Mouse (Mus musculus) adrenal gland, postnatal 25 days (tissue): ENCODE data around the gene Zfp14. TPM values are rescaled to one million over a fixed set of nuclear protein-coding genes. Genes with fewer than 3 reads are reported as not detected.
A peak's percentile ranks its signal among the peaks of the same experiment; 100 is the strongest.

Source experiments
- DNase-seq: peaks from one replicate; pipeline ENCODE4 v3.0.0; 2021; ENCODE audit warnings: mixed read lengths
- long read RNA-seq: library from polyadenylated mRNA; stranded (forward); transcript quantifications from one replicate; pipeline ENCODE4 v2.0.0, GENCODE M21; 2021
- total RNA-seq: library from RNA; stranded (reverse); gene quantifications from 2 replicates; pipeline ENCODE4 v1.2.3, GENCODE M21; 2021

The Zfp14 gene
- total RNA-seq = 3.8 and 4.0 TPM in 2 replicates
- long read RNA-seq, partial matches to known transcripts = 0 of 2 reads
- long read RNA-seq, other reads (novel, unspliced or antisense) = 2 of 2 reads

- peak; percentile 89 for DNase-seq
Measured at GRCm38 (mm10) chr7:30050882-30051548, at the start of gene Zfp14. Gene Zfp14, minus strand, starts transcription at chr7:30051380.

GRCm38 (mm10) chr7:30099297-30099696 is 48.1 kb upstream of the Zfp14 start:
- DNase-seq = no peak

- DNase-seq = no peak
Measured at GRCm38 (mm10) chr7:30095551-30096125, 44.5 kb upstream of the Zfp14 start.

DNA sequence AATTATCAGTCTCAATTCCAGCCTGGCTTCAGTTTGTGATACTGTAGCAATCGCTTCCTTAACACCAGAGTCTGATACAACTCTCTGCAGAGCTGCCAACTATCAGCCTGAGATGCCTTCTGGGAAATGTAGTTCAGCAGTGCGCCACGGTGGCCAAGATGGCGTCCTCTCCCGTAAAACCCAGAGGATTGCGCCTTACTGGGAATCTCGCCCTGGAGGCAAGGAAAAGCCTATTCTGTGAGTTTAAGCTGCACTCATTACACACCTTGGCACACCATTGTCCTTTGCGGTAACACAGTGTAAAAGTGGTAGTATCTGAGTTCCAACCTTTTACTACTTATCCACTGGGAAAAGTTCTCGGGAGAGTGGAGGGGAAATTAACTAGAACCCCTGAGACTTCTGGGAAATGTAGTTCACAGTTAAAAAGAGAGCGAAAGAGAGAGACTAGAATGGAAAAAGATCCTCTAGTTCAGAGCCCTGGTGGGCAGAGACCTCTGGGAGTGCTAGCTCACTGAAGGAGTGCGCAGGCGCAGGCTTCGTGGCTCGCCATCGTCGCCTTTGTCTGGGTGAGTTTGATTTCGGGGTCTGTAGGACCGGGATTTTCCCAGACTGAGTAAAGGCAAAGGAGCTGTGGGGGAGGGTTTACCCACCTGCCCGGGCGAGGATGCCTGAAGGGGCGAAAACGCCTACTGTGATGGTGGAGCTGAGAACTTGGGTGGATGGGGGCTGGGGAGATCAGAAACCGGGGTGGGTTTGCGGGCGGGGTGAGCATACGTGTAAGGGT is 43.7 kb upstream of the Zfp14 start, which contains the start of gene Zfp260:
Gene Zfp260, plus strand, starts transcription at position 132 of the 784 bp plus-strand sequence.
- peak; percentile 87 for DNase-seq

GRCm38 (mm10) chr7:30093918-30094415 is 42.8 kb upstream of the Zfp14 start:
- no peak for DNase-seq

DNA sequence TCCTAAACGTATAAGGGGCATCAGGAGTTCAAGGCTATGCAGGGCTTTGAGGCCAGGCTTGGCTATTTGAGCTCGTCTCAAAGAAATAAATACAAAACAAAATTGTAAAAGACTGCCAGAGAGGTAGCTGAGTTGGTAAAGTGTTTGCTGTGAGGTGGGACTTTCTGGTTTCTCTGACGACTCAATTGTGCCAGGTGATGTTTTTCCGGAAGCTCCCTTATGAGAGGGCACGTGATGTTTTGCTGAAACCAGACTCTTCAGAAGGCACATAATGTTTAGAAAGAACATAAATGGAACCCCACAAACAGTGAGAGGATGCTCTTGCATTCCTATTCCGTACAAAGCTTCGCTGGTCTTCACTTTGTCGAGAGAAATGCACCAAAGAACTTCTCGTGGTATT is 41.5 kb upstream of the Zfp14 start:
- DNase-seq = no peak

DNA sequence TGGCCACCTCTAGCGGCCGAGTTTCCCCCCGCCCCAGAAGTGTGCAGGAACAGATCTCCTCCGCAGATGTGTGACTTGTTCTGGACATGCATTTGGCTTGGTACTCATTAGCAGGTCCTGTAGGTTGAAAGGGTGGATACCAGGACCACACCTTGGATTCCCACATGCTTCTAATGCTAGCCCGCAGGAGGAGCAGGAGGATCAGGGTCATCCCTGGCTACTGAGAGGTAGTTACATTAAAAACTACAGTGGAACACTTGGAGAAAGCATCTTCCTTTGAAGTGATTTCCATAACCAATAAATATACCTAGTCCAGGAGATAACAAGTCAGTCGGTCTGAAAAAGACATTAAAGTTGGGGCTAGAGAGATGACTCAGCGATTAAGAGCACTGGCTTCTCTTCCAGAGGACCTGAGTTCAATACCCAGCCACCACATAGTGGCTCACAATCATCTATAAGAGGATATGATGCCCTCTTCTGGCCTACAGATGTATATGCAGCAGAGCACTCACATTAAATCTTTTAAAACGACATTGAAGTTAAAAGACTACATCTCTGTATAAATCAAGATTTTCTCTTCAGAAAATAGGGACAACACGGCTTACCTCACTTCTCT is 39.9 kb upstream of the Zfp14 start:
- DNase-seq = no peak

DNA sequence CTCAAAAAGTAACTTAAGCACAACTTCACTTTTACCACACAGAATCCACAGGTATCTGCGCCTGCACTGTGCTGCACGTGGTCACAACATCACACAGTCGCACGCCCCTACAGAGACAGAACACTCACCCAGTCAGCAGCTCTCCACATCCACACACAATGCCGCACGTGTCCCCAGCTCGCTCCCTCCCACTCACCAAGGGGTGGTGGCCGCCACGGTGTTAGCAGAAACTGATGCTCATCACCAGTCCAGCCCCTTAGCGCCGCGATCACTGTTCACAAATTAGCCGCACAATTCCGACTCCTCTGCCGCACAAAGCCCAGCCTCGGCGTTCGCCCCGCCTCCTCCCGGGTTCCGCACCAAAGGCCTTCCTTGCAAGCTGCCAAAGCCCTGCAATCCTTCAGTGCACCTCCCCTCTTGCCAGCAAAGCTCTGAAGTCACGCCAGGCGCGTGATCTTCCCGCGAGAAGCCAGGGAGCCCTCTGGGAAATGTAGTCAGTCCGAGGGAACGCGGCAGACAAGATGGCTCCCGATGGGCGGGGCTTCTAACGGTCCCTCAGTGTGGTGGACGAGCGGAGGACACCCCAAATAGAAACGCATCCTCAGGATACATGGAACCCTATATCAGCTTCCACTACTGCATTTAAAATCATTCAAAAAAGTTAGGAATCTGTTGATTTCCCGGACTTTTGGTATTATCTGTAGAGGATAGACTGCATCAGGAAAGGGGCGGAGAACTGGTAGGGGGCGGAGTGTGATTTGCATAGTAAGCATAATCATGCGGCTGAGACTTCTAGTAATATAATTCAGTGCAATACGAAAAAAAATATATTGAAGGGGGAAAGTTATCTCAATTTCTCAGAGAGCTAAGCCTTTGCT is 39.2 kb upstream of the Zfp14 start, which contains the start of the genes Gm26920 and Zfp566:
Gene Gm26920, minus strand, starts transcription at position 319 of the 878 bp plus-strand sequence.
Gene Zfp566, minus strand, starts transcription at position 436 of the 878 bp plus-strand sequence.
- DNase-seq = peak; percentile 94

DNA sequence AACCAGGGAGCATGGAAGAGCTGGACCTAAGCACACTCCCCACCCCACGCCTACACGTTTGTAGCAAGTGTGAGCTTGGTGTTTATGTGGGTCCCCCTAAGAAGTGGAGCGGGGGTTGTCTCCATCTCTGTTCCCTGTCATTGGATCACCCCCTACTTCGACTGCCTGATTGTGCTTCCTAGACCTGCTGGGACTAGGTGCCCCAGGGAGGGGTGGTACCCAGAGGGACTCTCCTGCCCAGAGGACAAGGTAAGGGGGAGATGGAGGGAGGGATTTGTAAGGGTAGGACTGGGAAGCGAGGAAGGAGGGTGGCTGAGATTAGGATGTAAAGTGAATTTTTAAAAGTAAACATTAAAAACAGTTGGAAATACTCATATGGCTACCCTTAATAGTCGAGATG is 38.2 kb upstream of the Zfp14 start:
- no peak for DNase-seq

DNA sequence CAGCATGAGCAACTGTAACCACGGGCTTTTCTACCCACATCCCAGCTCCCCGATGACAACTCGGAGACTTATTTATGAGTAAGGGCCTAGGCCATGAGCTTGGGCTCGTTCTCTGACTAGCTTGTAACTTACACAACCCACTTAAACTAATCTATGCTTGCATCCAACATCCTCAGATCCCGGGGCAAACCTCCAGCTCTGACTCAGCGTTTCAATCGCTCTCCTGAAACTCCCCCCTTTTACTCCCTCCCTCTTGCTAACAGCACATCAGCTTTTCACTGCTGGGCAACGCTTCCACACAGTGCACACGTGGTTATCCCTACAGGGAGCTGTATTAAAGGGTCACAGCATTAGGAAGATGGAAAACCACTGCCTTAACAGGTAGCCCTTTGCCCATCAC is 35.3 kb upstream of the Zfp14 start:
- DNase-seq = no peak

- DNase-seq = peak; percentile 86
Measured at GRCm38 (mm10) chr7:30072146-30073028, 21.2 kb upstream of the Zfp14 start, which contains the start of gene Zfp82. Gene Zfp82, minus strand, starts transcription at chr7:30072900.

- no peak for DNase-seq
Measured at GRCm38 (mm10) chr7:30064622-30065021, 13.4 kb upstream of the Zfp14 start.

DNA sequence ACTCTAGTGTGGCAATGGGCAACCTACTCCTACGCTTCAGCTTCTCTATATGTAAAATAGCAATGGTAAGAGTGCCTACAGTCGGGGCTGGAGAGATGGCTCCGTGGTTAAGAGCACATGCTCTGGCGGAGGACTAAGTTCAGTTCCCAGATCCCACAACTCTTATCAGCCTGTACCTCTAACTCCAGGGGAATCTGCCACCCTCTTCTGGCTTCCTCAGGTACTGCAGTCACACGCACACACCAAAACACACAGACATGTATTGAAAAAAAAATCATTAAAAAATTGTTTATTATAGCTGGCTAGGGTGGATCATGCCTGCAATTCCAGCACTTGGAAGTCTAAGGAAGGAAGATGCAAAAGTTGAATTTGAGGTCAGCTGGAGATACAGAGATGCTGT is 11.3 kb upstream of the Zfp14 start:
- DNase-seq = no peak

GRCm38 (mm10) chr7:30060341-30060740 is 9.2 kb upstream of the Zfp14 start:
- no peak for DNase-seq

DNA sequence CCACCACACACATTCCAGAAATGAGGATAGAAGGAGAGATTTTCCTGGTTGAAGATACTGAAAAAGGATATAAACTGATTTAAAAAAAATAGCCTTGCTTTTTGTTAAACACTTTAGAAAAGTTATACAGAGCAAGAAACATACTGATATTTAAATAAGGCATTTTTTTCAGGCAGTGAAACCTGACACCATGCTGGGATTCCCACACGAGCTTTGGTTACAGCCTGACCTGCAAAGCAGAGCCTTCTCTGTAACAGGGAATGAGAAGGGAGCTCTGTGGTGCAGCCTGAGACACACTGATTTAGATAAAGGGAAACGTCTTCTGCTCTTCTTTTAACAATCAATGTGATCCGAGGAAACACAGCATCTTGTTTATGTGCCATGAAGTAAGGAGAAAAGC is 2.4 kb upstream of the Zfp14 start:
- DNase-seq = no peak

DNA sequence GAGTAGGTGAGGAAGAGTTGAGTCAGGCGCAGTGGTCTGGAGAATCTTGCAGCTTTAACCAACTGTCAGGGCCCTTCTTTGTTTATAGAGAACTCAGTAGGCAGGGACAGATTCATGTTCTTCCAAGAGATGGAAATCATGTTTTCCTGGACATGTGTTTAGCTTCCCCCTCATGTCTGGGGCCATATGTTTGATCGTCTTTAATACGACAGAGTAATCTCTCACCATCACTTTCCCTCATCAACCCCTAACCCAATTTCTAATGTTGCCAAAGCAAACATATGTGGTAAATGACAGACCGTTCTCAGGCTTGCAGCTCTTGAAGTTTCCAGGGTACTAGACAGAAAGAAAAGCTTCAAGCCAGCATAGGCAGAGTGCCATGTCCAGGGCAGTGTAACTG is 3.1 kb downstream of the Zfp14 start:
- DNase-seq = no peak

DNA sequence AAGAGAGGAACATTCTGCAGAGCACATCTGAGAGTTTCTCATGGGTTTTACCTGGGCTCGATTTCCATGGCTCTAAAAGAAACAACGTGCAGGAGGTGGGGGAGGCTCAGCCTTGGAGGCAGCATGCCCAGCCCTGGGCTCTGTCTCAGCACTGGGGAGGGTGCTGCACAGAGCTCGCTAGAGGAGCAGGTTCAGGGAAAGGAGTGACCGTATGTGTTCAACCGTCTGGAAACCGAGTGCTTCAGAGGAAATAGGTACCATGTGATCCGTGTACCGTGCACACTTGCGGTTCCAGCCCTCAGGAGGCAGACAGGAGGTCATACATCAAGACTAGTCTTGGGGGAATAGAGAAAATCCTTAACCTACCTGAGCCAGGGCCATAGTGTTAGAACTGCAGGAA is 6.8 kb downstream of the Zfp14 start:
- no peak for DNase-seq

GRCm38 (mm10) chr7:30034331-30034730 is 16.8 kb downstream of the Zfp14 start:
- DNase-seq = no peak

- no peak for DNase-seq
Measured at GRCm38 (mm10) chr7:30031379-30031778, 19.8 kb downstream of the Zfp14 start.

GRCm38 (mm10) chr7:30030677-30031076 is 20.5 kb downstream of the Zfp14 start:
- DNase-seq = no peak
